Mouse (Mus musculus) right cerebral cortex, adult 18-20 months (tissue): ENCODE results near the gene Auts2.

ENCODE experiments used
- DNase-seq: peaks from one replicate; pipeline ENCODE4 v3.0.0; 2022; ENCODE audit warnings: mixed read lengths

Gene Auts2

DNA sequence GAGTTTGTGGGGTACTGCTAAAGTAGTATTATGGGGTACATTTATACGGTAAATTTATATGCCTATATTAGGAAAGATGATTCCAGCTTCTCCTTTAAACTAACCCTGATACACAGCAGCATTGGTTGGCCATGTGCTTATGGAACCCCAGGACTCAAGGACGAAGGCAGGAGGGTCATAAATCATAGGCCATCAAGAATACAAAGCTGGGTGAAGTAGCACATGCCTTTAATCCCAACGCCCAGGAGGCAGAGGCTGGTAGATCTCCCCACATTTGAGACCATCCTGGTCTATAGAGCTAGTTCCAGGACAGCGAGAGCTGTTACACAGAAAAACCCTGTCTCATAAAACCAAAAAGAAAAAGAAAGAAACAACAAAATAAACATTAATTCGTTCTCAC is 307.7 kb downstream of the Auts2 start:
- no peak for DNase-seq

DNA sequence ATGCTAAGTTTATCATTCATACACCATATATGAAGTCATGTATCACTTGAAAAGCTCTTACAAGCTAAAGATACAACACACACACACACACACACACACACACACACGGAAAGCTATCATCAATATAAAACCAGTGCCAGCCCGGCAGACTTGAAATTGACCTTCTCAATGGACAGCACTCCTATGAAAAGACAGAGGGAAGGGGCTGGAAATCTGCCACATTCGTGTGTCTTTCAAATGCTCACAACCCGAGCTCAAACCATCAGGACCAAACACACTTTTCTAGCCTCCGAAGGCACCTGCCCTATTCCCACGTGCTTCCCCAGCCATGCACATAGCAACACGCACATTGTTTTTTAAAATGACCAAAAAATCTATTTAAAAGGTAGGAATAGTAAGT is 308.7 kb downstream of the Auts2 start:
- no peak for DNase-seq

DNA sequence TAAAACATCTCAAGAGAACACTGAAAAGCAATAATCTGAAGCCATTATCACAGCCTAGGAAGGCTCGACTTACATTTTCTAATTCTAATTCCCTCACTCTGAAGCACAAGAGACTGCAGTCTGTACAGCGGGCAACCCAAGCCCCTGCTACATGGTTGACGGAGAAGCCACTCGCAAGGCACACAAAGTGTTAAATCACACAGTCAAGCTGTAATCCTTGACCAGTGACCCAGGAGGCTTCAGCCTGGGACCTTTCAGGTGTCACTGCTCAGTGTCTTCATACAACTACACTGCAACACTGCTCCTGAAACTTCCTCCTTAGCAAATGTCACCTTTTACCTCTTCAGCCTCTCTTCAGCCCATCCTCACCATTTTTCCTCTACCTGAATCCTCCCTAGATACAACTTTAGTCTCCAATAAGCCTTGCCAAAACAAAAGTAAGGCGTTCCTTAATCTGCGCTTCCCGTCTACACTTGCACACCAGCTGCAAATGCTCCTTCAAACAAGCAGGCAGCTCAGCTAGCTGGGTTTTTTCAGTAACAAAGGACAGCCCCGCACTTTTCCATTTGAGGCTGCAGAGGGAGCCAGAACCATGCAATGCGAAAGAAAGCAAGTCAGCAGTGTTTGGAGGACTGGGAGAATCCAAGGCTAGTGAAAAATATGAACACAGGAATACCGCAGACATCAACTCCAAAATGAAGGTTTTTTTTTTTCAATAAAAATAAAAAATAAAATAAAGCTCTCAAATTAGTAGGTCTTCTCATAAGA is 311.7 kb downstream of the Auts2 start:
- DNase-seq: peak; percentile 77

DNA sequence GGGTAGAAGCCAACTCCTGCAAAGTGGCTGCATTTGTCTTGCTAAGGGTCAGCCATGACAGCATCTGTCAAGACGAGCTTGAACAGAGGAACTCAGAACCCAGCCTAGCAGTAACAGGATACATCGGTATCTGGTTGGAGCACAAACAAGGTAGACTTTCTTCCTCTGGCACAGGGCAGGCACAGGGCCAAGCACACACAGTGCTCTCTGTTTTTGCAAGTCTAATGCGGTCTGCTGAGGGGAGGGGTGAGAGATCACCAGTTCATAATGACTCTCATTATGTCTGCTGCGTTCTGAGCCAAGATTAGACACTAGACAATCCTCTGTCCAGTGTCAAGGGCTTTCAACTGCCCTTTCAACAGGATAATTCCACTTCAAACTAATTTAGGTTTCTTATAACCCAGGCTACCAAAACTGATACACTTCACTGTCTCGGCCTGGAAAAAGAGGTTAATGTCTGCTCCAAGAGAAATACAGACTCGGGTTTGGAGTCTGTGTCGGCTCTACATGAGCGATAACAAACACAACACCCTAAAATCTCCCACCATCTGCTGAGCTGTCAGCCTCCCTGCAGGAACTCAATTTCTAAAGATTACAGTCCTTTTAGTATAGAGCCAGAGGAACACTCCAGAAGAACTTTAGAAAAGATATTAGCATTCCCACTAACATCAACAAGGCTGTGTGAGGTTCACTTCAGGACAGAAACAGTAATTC is 313.3 kb downstream of the Auts2 start:
- peak; percentile 76 for DNase-seq

DNA sequence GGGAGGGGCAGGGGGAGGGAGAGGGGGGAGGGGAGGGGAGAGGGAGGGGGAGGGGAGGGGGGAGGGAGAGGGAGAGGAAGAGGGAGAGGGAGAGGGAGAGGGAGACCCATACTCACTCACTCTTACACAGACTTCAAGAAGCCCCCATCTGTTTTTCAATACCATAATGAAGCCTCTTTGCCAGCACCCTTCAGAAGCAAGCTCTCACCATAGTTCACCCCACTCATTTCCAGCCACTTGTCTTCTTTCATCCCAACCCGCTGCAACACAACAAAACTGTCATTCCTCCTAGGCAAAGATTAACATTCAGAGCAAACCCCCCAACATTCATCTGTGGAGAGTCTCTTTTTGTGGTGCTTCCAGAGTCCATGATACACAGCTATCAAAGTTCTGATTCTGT is 314.1 kb downstream of the Auts2 start:
- no peak for DNase-seq

DNA sequence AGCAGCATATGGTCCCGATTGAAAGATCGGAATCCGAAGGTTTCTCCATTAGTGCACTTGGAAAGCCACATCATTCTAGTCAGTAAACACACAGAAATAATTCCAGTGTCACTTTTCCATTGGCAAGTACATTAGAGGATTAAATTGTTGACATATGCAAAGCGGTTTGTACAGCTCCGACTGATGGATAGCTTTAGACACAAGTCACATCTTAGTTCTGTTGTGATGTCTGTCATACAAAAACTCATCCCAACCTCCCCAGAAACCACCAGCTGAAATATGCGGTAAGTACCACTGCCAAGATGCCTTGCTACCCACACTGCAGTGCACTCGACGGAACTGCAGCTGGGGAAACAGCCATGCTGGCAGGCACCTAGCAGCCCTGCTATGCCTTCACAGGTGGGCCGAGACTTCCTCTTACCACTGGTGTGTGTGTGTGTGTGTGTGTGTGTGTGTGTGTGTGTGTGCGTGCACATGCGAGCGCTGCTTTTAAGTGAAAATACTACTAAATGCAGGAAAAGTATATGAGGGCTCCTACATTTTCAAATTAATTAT is 322.7 kb downstream of the Auts2 start:
- no peak for DNase-seq

DNA sequence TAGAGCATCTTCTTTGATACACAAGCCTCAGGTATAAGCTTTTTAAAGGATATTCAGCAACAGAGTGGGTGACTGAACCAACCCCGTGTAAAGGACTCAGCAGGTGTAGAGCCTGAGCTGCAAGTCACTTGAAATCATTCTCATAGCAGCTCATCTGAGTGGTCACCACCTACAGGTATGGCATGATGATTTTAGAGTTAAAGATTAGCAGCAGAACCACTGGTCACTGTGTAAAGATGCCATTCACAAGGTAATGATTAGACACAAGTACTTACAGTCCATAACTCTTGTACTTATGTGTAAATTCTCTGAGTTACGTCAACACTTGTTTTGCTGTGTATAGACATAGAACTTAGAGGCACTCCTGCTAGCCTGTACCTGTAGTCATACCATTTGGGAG is 327.0 kb downstream of the Auts2 start:
- no peak for DNase-seq

DNA sequence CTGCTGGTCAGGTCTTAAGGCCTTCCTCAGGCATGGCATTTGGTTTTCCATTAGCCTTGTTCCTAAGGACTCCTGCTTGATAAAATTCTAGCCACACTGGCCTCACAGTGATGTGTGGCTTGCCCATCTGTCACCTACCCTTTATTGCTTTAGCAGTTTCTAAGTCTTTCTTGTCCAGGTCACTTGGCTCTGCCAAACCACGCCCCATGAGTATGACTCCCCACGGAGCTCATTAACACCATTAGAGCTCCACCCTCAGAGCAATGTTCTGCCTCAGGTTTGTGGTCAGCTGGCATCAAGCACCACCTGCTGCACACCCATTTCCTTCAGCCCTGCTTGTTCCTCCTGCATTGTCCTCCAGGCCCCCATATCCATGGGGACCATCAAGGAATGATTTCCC is 330.7 kb downstream of the Auts2 start:
- no peak for DNase-seq

DNA sequence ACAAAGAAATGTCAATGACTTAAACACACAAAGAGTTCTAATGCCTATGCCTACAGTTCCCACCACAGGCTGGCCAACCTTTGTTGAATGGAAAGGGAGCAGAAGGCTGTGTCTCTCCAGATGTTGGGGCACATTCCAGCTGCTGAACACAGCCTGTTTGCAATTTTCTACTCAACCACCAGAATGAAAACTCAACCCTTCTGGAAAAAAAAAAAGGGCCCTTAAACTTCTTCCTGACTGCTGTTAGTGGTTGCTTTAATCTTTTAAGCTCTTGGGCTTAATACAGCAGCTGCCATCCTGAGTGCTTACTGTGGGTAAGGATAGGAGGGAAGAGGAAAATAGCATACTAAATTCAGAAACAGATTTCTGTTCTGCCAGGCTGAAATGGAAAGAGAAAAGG is 333.4 kb downstream of the Auts2 start:
- DNase-seq: no peak

DNA sequence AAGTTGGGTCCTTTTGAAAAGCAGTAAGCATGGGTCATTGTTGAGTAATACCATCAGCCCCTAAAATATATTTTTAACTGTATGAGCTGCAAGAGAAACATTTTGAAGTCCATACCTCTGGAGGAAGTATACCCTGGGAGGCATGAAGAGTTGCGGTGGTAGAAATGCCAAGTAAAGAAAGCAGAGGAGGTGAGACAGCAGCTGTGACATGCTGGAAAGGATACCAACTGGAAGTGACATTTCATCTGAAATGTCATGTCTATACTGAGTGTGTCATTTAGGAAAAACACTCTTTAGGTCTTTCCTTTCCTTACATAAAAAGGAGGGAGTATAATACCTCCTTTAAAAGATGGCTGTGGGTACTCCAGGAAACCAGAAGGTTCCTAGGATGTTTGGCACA is 336.9 kb downstream of the Auts2 start:
- DNase-seq: peak; percentile 20

DNA sequence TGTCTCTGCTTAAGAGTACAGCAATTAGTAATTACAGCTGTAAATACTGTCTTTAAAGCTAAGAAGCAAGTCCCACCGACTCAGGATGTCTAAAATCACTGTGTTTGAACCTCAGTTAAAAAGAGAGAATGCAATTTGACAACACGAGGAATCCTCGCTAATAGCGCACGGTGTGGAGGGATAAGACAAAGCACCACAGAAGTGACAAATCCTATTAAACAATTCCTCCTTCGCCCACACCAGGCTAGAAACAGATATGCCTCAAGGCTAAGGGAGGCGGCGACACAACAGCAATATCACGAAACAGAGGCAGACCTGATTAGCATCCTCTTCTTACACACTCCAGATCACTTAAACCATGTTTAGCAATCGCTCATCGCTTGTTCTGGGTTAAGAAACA is 339.3 kb downstream of the Auts2 start:
- DNase-seq: no peak

DNA sequence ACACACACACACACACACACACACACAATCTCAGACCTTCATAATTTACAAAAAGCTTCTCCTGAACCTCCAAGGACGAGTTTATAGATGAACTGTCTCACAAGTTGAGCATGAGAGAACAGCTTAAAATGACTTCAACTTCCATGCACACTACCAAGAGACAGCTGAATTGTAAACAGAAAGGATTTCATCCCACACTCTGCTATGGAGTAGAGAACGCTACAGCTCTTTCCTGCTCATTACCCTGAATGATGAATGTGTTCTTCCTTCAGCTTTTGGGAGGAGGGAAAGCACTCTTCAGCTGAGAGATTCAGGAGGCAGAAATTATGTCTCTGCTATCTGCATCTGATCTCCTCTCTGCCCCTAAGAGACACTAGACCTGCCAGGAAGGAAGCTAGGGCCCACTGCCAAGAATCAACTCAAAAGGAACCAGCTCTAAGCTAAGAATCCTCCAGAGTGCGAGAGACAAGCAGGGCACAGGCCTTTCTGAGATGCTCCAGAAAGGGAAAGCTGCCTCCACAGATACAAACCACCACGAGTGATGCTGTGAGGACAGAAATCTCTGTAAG is 342.0 kb downstream of the Auts2 start:
- DNase-seq: peak; percentile 34

DNA sequence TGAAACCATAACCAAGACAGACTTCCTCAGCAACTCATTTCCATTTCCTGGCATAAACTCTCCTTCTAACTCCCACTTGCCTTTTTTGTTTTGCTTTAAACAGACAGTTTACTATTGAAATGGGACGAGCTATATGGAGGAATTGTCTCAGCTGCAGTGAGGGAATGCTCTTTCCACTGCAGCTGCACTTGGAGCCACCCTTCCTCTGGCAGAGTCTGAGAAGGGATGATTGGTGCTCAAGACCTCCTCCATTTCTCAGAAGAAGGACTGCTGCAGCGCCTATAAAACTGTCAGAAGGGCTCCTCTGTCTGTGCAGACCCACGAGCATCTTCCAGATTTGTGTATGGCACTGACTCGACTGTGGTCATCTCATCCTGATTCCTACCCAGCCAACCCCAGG is 342.5 kb downstream of the Auts2 start:
- DNase-seq: peak; percentile 18

DNA sequence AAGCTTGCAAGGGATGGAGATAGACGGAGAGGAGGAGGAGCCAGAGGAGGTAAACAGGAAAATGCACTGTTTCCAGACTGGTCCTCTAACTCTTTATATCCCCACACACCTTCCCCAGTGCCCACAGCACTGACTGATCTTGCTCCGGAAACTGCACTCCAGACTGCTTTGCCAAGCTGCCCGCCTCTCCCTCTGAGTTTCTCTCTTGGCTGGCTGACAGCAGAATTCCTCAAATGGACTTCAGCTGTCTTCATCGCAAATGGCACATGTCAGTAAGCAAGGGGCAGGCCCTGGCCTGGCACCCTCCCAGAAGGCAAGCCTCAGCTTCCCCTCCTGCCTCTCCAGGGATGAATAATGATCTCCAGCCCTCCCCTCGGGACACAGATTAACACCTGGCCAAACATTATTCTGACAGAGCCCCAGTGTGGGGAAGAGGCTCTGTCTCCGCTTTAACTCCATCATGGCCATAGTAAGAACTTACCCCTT is 348.1 kb downstream of the Auts2 start:
- no peak for DNase-seq

DNA sequence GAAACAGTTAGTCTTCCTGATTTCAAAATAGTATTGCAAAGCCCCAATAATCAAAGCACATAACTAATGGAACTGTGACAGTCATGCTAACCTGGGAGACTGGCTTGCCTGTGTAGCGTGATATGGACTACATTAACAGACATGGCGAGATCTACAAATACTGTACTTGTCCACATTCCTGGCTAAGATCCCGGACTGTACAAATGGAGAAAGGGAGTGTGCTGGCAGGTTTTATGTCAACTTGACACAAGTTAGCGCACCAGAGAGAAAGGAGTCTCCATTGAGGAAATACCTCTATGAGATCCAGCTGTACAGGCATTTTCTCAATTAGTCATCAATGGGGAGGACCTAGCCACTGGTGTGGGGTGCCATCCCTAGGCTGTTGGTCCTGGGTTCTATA is 353.0 kb downstream of the Auts2 start:
- DNase-seq: no peak

DNA sequence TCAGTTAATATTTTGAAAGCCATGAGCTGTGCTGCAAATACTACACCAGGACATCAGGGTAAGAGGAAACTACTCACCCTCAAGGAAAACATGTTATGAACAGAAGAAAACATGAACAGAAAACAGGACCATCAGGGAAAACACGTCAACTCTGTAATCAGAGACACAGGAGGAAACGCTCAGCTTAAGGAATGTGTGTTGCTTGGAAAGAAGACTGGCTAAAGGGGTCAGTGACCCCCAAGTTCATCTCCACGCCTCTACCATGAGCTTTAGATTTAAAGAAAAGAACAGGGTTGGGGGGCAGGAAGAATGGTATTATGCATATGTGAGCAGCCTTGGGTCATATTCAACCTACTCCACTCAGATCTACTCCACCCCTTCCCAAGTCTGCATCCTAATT is 356.5 kb downstream of the Auts2 start:
- DNase-seq: no peak

DNA sequence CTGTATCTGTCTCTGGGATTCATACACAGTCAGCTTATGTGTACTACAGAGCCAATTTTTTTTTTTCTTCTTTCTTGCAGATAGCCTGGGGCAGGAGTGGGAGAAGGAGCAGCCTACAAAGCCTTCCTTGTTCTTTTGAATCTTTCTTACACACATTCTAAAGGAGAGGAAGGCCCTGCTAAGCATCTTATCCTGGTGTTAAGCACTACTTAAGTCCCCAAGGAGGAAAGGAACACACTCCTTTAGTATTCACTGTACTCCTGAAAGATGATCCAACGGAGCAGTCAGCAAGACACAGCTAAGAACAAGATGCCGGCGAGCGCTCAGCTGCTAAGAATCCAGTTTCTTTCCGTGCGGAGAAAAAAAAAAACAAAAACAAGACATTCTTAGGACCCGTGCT is 356.9 kb downstream of the Auts2 start:
- DNase-seq: no peak

DNA sequence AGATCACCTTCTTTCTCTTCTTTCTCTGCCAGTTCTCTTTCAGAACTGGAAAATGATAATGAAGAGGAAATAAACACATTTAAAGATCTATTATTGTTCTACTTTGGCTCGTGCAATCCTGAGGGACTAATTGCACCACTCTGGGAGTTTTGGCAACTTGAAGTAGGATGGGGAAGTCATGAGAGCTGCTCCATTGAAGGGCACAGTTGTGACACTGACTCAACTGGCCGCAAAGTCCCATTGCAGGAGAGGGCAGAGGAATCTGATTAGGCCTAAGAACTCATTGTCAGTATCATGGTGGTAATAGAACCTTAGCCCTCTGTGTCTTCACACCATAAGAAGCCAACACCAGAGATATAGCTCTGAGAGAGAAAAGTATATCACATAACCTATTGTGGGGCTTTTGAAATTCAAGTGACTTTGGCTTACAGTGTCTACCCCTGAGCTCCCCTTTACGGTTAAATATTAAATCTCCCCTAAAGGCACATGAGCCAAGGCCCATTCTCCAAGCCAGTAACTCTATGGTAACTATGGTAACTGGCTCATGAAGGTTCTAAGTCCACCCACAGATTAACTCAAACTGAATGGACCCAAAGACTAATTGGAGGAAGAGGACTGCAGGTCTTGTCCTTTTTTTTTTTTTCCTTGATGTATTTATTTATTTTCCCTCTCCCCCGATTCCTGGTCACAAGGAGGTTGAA is 358.6 kb downstream of the Auts2 start:
- no peak for DNase-seq

DNA sequence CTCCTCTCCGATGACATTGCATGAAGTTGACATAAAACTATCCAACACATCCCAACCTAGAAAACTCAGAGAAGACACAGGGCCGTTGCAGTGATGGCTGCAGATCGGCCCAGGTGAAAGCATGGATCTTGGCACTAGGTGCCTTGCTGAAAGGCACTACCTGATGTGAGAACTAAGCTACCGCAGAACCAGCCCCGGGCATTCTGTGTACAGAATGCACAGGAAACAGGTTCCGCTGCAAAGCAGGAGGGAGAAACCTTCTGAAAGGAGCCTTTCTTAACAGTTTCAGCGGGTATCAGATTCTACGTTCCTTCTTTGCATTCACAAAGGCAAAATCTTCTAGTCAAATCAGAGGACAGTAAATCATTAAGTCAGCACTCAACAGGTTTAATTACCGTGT is 361.1 kb downstream of the Auts2 start:
- no peak for DNase-seq

DNA sequence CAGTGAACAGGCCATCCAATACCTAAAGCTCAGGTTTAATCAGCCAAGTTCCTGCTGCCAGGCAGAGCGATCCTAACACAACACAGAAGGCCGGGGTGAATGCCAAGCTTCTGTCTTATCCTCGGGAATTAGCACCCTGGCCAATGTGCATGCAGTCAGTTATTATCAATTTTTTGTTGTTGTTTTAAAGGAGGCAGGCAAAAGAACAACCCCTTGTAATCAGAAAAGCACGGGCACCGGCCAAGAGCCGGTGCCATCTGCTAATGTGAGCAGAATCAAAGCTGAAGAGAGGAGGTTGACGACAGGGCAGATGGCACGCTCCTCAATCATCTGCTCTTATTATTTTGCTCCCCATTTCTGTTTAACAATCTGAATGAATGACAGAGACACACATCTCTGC is 373.1 kb downstream of the Auts2 start:
- DNase-seq: no peak

DNA sequence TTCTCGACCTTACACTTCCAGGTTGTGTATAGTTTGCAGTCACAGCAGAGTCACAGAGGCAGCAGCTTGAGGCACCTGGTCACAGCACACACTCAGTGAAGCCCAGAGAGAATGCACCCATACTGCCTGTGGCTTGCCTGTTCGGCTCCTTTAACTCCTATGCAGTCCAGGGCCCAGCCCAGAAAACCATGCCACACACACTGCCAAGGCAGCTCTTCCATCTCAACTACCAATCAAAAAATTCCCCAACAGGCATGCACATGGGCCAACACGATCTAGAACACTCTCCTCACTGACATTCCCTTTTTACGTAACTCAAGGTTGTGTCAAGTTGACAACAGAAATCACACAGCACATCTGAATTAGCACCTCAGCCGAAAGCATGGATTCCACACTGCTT is 374.3 kb downstream of the Auts2 start:
- DNase-seq: no peak

DNA sequence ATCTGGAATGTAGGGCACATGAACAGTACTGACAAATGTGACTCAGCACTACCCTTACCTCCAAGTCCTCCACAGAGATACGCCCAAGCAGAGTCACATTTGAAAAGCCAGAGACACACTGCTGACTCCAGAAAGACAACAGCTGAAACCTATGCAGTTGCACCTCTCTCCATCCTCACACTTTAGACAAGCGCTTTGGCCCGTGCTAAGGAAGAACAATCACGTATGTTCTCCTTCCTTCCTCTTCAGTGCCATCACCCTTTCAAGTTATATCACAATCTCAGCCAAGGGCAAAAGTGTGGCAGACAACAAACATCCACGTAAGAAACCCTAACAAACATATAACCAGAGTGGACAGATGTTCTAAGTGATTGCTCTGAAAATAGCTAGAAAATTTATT is 374.9 kb downstream of the Auts2 start:
- peak; percentile 17 for DNase-seq

DNA sequence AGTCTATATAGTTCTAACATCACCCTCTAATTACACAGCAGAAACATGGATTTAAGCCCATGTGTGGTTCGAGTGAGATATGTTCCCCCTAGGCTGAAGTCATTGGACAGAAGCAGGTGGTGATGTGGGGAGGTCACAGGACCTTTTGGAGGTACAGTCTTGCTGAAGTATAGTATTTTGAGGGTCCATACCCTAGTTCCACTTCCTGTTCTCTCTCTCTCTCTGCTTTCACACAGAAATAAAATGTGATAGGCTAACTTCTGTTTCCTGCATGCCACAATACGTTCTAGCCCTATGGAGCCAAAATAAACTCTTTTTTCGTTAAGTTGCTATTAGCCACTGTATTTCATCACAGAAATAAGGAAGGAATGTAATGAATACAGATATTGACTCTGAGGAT is 376.6 kb downstream of the Auts2 start:
- DNase-seq: no peak
